Mouse (Mus musculus): ENCODE measurements around the gene AW209491. TPM values are rescaled to one million over a fixed set of nuclear protein-coding genes. Genes with fewer than 3 reads are reported as not detected.
A peak's percentile ranks its signal among the peaks of the same experiment; 100 is the strongest.

AW209491 gene
- 25.8 and 26.2 TPM in 2 replicates for polyA plus RNA-seq (2015; fragmentation: Nextera tagmentation; extraction: Ambion mirVana)

GRCm38 (mm10) chr13:14629726-14630641 is at the start of gene AW209491:
TSS of gene AW209491 (plus strand) at chr13:14630154.
- peak within 1 kb of the TSS; percentile 60 for H3K4me3 ChIP-seq
- H3K27ac ChIP-seq: peak within 1 kb of the TSS; percentile 55
- peak within 1 kb of the TSS; percentile 61 for H3K9ac ChIP-seq
- WGBS: 1% methylated on average over 29 of the region's 29 CpGs
- peaks cover 20% of the 10 kb centered on the region for H3K36me3 ChIP-seq
- H3K4me1 ChIP-seq: 0 out of 2 replicates have a peak, but pooled peaks cover 3% of the 10 kb centered on the region
- H3K27me3 ChIP-seq: no peaks in the 10 kb centered on the region
- H3K4me2 ChIP-seq: peak within 1 kb of the TSS; percentile 65
- no peaks in the 10 kb centered on the region for H3K9me3 ChIP-seq
- peak; percentile 95 for ATAC-seq (ENCODE audit: borderline replicate concordance, extremely low read depth, low FRiP score, low TSS enrichment)

GRCm38 (mm10) chr13:14580392-14580791 is 49.6 kb upstream of the AW209491 start:
- no peak overlapping the region for H3K27ac ChIP-seq
- H3K36me3 ChIP-seq: no peaks in the 10 kb centered on the region
- no peak overlapping the region for H3K4me3 ChIP-seq
- H3K9me3 ChIP-seq: no peaks in the 10 kb centered on the region
- H3K27me3 ChIP-seq: no peaks in the 10 kb centered on the region
- ATAC-seq (ENCODE audit: borderline replicate concordance, extremely low read depth, low FRiP score, low TSS enrichment): no peak
- WGBS: 66% methylated on average over 3 of the region's 3 CpGs
- H3K4me2 ChIP-seq: no peak overlapping the region
- no peaks in the 10 kb centered on the region for H3K4me1 ChIP-seq
- no peak overlapping the region for H3K9ac ChIP-seq

GRCm38 (mm10) chr13:14602744-14603143 is 27.2 kb upstream of the AW209491 start:
- Histone ChIP-seq H3K9ac (no peak overlapping the region), H3K27ac (no peak overlapping the region), H3K9me3 (no peaks in the 10 kb centered on the region), H3K27me3 (no peaks in the 10 kb centered on the region), H3K36me3 (no peaks in the 10 kb centered on the region), H3K4me2 (no peak overlapping the region), H3K4me3 (no peak overlapping the region), H3K4me1 (no peaks in the 10 kb centered on the region)
- WGBS: 97% methylated on average over 2 of the region's 2 CpGs
- ATAC-seq (ENCODE audit: borderline replicate concordance, extremely low read depth, low FRiP score, low TSS enrichment): no peak

GRCm38 (mm10) chr13:14607616-14608015 is 22.3 kb upstream of the AW209491 start:
- Histone ChIP-seq H3K4me3 (no peak overlapping the region), H3K4me1 (no peaks in the 10 kb centered on the region), H3K9me3 (no peaks in the 10 kb centered on the region), H3K4me2 (no peak overlapping the region), H3K9ac (no peak overlapping the region), H3K27ac (no peak overlapping the region), H3K36me3 (peaks cover 7% of the 10 kb centered on the region; the same call in 1 of the 2 replicates), H3K27me3 (no peaks in the 10 kb centered on the region)
- ATAC-seq (ENCODE audit: borderline replicate concordance, extremely low read depth, low FRiP score, low TSS enrichment): no peak

GRCm38 (mm10) chr13:14612463-14612862 is 17.5 kb upstream of the AW209491 start:
- H3K9ac ChIP-seq: peak overlapping the region; percentile 68
- H3K4me3 ChIP-seq: peak overlapping the region; percentile 89
- H3K4me1 ChIP-seq: 0 out of 2 replicates have a peak, but pooled peaks cover 5% of the 10 kb centered on the region
- H3K4me2 ChIP-seq: peak overlapping the region; percentile 54
- peak; percentile 64 for ATAC-seq (ENCODE audit: borderline replicate concordance, extremely low read depth, low FRiP score, low TSS enrichment)
- H3K36me3 ChIP-seq: peaks cover 20% of the 10 kb centered on the region
- WGBS: 7% methylated on average over 10 of the region's 10 CpGs
- no peaks in the 10 kb centered on the region for H3K9me3 ChIP-seq
- H3K27me3 ChIP-seq: no peaks in the 10 kb centered on the region
- peak overlapping the region; percentile 58; the same call in 1 of the 2 replicates for H3K27ac ChIP-seq

GRCm38 (mm10) chr13:14612926-14613529 is 16.9 kb upstream of the AW209491 start, which contains the start of the genes Mrpl32 and Psma2:
TSS of gene Mrpl32 (minus strand) at chr13:14613165.
TSS of gene Psma2 (plus strand) at chr13:14613240.
- H3K36me3 ChIP-seq: peaks cover 25% of the 10 kb centered on the region
- H3K4me2 ChIP-seq: peak within 1 kb of the TSS; percentile 56
- H3K27me3 ChIP-seq: no peaks in the 10 kb centered on the region
- no peaks in the 10 kb centered on the region for H3K9me3 ChIP-seq
- H3K4me1 ChIP-seq: 0 out of 2 replicates have a peak, but pooled peaks cover 5% of the 10 kb centered on the region
- under 1% methylated on average over 42 of the region's 42 CpGs for WGBS
- peak within 1 kb of the TSS; percentile 58; the same call in 1 of the 2 replicates for H3K27ac ChIP-seq
- peak within 1 kb of the TSS; percentile 88 for H3K9ac ChIP-seq
- peak; percentile 99 for ATAC-seq (ENCODE audit: borderline replicate concordance, extremely low read depth, low FRiP score, low TSS enrichment)
- peak within 1 kb of the TSS; percentile 89 for H3K4me3 ChIP-seq

- H3K9me3 ChIP-seq: no peaks in the 10 kb centered on the region
- peak overlapping the region; percentile 89 for H3K4me3 ChIP-seq
- peak overlapping the region; percentile 42; the same call in 1 of the 2 replicates for H3K27ac ChIP-seq
- H3K27me3 ChIP-seq: no peaks in the 10 kb centered on the region
- H3K36me3 ChIP-seq: peaks cover 28% of the 10 kb centered on the region
- H3K4me1 ChIP-seq: 0 out of 2 replicates have a peak, but pooled peaks cover 5% of the 10 kb centered on the region
- H3K4me2 ChIP-seq: peak overlapping the region; percentile 56
- WGBS: under 1% methylated on average over 9 of the region's 9 CpGs
- peak overlapping the region; percentile 88 for H3K9ac ChIP-seq
- ATAC-seq (ENCODE audit: borderline replicate concordance, extremely low read depth, low FRiP score, low TSS enrichment): no peak
Measured at GRCm38 (mm10) chr13:14613553-14613952, 16.4 kb upstream of the AW209491 start.

- Histone ChIP-seq H3K27ac (no peak overlapping the region), H3K27me3 (no peaks in the 10 kb centered on the region), H3K4me1 (0 out of 2 replicates have a peak, but pooled peaks cover 5% of the 10 kb centered on the region), H3K4me3 (no peak overlapping the region), H3K9ac (no peak overlapping the region), H3K9me3 (no peaks in the 10 kb centered on the region), H3K36me3 (peaks cover 52% of the 10 kb centered on the region), H3K4me2 (no peak overlapping the region)
- ATAC-seq (ENCODE audit: borderline replicate concordance, extremely low read depth, low FRiP score, low TSS enrichment): no peak
- 20% methylated on average over 2 of the region's 2 CpGs for WGBS
Measured at GRCm38 (mm10) chr13:14618724-14619123, 11.2 kb upstream of the AW209491 start.

GRCm38 (mm10) chr13:14639998-14640397 is 10.0 kb downstream of the AW209491 start:
- H3K9me3 ChIP-seq: no peaks in the 10 kb centered on the region
- H3K27me3 ChIP-seq: no peaks in the 10 kb centered on the region
- WGBS: 39% methylated on average over 1 of the region's 1 CpGs
- H3K27ac ChIP-seq: no peak overlapping the region
- no peak overlapping the region for H3K9ac ChIP-seq
- no peak overlapping the region for H3K4me2 ChIP-seq
- H3K4me3 ChIP-seq: no peak overlapping the region
- H3K36me3 ChIP-seq: peaks cover 20% of the 10 kb centered on the region; the same call in 1 of the 2 replicates
- no peak for ATAC-seq (ENCODE audit: borderline replicate concordance, extremely low read depth, low FRiP score, low TSS enrichment)
- no peaks in the 10 kb centered on the region for H3K4me1 ChIP-seq

- no peaks in the 10 kb centered on the region for H3K27me3 ChIP-seq
- no peaks in the 10 kb centered on the region for H3K4me1 ChIP-seq
- no peak for ATAC-seq (ENCODE audit: borderline replicate concordance, extremely low read depth, low FRiP score, low TSS enrichment)
- H3K4me3 ChIP-seq: no peak overlapping the region
- no peak overlapping the region for H3K9ac ChIP-seq
- no peak overlapping the region for H3K4me2 ChIP-seq
- no peak overlapping the region for H3K27ac ChIP-seq
- H3K36me3 ChIP-seq: no peaks in the 10 kb centered on the region
- WGBS: 5% methylated on average over 1 of the region's 1 CpGs
- H3K9me3 ChIP-seq: no peaks in the 10 kb centered on the region
Measured at GRCm38 (mm10) chr13:14649301-14649700, 19.3 kb downstream of the AW209491 start.

GRCm38 (mm10) chr13:14667107-14667506 is 37.2 kb downstream of the AW209491 start:
- H3K27me3 ChIP-seq: no peaks in the 10 kb centered on the region
- H3K36me3 ChIP-seq: no peaks in the 10 kb centered on the region
- no peak overlapping the region for H3K27ac ChIP-seq
- no peaks in the 10 kb centered on the region for H3K9me3 ChIP-seq
- no peak overlapping the region for H3K4me3 ChIP-seq
- H3K4me2 ChIP-seq: no peak overlapping the region
- H3K4me1 ChIP-seq: no peaks in the 10 kb centered on the region
- 71% methylated on average over 4 of the region's 4 CpGs for WGBS
- no peak for ATAC-seq (ENCODE audit: borderline replicate concordance, extremely low read depth, low FRiP score, low TSS enrichment)
- H3K9ac ChIP-seq: no peak overlapping the region
